Comparison of ENCODE assay signal across 16 mouse cellular contexts in genomic region chr3:86832591-86833267, GRCm38 (mm10).
DNase-seq lines count a peak whose midpoint lies in the region; ATAC-seq and TF ChIP-seq lines count a peak whose summit lies in the region.
"Had no signal": no experiment of that assay in that cellular context is flagged by ENCODE, and none has a peak within 500 bp of the region (broad histone marks: within the 10 kb centered on the region; RNA-seq: fewer than 3 reads in every experiment).

No protein-coding gene starts in this region.

- ATAC-seq in forebrain, embryonic 16.5 days, result peak; percentile 84
- ATAC-seq in neural tube, embryonic 14.5 days (ENCODE audit: low read depth), result peak; percentile 54; the same call in 1 of the 2 replicates
- ATAC-seq: intestine, postnatal 0 days had no signal

- H3K4me2 ChIP-seq in forebrain, embryonic 16.5 days (ENCODE audit: low read length), result peak overlapping the region; percentile 29
- no peak overlapping the region for H3K4me2 ChIP-seq in neural tube, embryonic 14.5 days (ENCODE audit: low read depth, low read length)
- H3K4me2 ChIP-seq: heart, embryonic 15.5 days; limb, embryonic 15.5 days had no signal

- H3K27ac ChIP-seq in layer of hippocampus, adult 2 months, result peak overlapping the region; percentile 78
- H3K27ac ChIP-seq in forebrain, embryonic 16.5 days (ENCODE audit: low read length), result peak overlapping the region; percentile 76
- H3K27ac ChIP-seq in neural tube, embryonic 14.5 days (ENCODE audit: low read depth, low read length), result no peak overlapping the region; the same call in 1 of the 2 replicates
- H3K27ac ChIP-seq: heart, embryonic 15.5 days; limb, embryonic 15.5 days; macrophage had no signal

- no peaks in the 10 kb centered on the region for H3K9me3 ChIP-seq in forebrain, embryonic 16.5 days (ENCODE audit: control insufficient read depth, low read length)
- H3K9me3 ChIP-seq in neural tube, embryonic 14.5 days (ENCODE audit: control insufficient read depth, low read length), result no peaks in the 10 kb centered on the region
- H3K9me3 ChIP-seq: heart, embryonic 15.5 days; limb, embryonic 15.5 days had no signal

- peak in 1 of 2 experiments; percentile 48 for DNase-seq in layer of hippocampus, adult 2 months (ENCODE audit: low spot score in 2 of 2)
- no peak for DNase-seq in layer of hippocampus, adult 9-10 months (ENCODE audit: low spot score)
- peak; percentile 84 for DNase-seq in brain, adult 2 months (ENCODE audit: low read depth, low spot score)
- no peak for DNase-seq in gastrocnemius, postnatal 4 days (ENCODE audit: low spot score in 2 of 2)
- DNase-seq in natural killer cell, adult 2 months (ENCODE audit: low spot score in 2 of 2), result no peak
- no peak for DNase-seq in urinary bladder, postnatal 14 days (ENCODE audit: low spot score)
- DNase-seq: cerebellum, adult 18-20 months; kidney, postnatal 10 days; lung, adult 18-20 months; right cerebral cortex, postnatal 25 days had no signal

- no peak overlapping the region for H3K4me3 ChIP-seq in layer of hippocampus, adult 2 months
- no peak overlapping the region for H3K4me3 ChIP-seq in forebrain, embryonic 16.5 days (replicated peaks; ENCODE audit: low read length)
- H3K4me3 ChIP-seq in neural tube, embryonic 14.5 days (ENCODE audit: low read depth, low read length), result no peak overlapping the region
- H3K4me3 ChIP-seq: heart, embryonic 15.5 days; limb, embryonic 15.5 days had no signal

- no peak for TF ChIP-seq CTCF in layer of hippocampus, adult 2 months (conservative IDR thresholded peaks at IDR 0.05)

- 6% methylated on average over 14 of the region's 14 CpGs for WGBS in forebrain, embryonic 16.5 days
- WGBS in neural tube, embryonic 14.5 days, result 9% methylated on average over 14 of the region's 14 CpGs

- H3K27me3 ChIP-seq in forebrain, embryonic 16.5 days (replicated peaks; ENCODE audit: control insufficient read depth, insufficient read depth, low read length), result no peaks in the 10 kb centered on the region
- H3K27me3 ChIP-seq in neural tube, embryonic 14.5 days (ENCODE audit: control insufficient read depth, insufficient read depth, low read length), result no peaks in the 10 kb centered on the region
- H3K27me3 ChIP-seq: heart, embryonic 15.5 days; limb, embryonic 15.5 days had no signal

- 0 out of 2 replicates have a peak overlapping the region, but pooled peaks have one; percentile 4 for H3K9ac ChIP-seq in forebrain, embryonic 16.5 days (replicated peaks; ENCODE audit: low read depth, low read length)
- no peak overlapping the region for H3K9ac ChIP-seq in neural tube, embryonic 14.5 days (replicated peaks; ENCODE audit: low read depth, low read length)
- H3K9ac ChIP-seq: heart, embryonic 15.5 days; limb, embryonic 15.5 days had no signal

- H3K4me1 ChIP-seq in forebrain, embryonic 16.5 days (replicated peaks; ENCODE audit: control insufficient read depth, insufficient read depth, low read length), result peaks cover 33% of the 10 kb centered on the region
- peaks cover 15% of the 10 kb centered on the region for H3K4me1 ChIP-seq in neural tube, embryonic 14.5 days (ENCODE audit: control insufficient read depth, insufficient read depth, low read length)
- H3K4me1 ChIP-seq: heart, embryonic 15.5 days had no signal

- no peaks in the 10 kb centered on the region; the same call in 1 of the 2 replicates for H3K36me3 ChIP-seq in forebrain, embryonic 16.5 days (ENCODE audit: control insufficient read depth, insufficient read depth)
- no peaks in the 10 kb centered on the region for H3K36me3 ChIP-seq in neural tube, embryonic 14.5 days (ENCODE audit: control insufficient read depth, insufficient read depth, low read length)
- H3K36me3 ChIP-seq: heart, embryonic 15.5 days; limb, embryonic 15.5 days had no signal
